Mouse (Mus musculus) neural tube, embryonic 11.5 days (tissue): Measurements from ENCODE around the gene Unc119b. TPM values are rescaled to one million over a fixed set of nuclear protein-coding genes. Genes with fewer than 3 reads are reported as not detected.
"Not testable (repeated sequence)": the region's sequence is repeated elsewhere in the genome, so short reads cannot be mapped to it uniquely, and the experiment has no call there.

Experiments
- ATAC-seq: fragments of 200-750 bp; cut with Nextera tagmentation; 2 replicates; pipeline ENCODE4 v1.8.0; 2017; ENCODE audit warnings: moderate number of reproducible peaks, mild to moderate bottlenecking, moderate TSS enrichment, moderate library complexity; ENCODE audit not compliant: insufficient read depth, low FRiP score, low TSS enrichment
- DNase-seq: peaks from one replicate; pipeline ENCODE4 v3.0.0-alpha.2; 2015; ENCODE audit warnings: low spot score
- H3K27ac ChIP-seq: fragments of 300-500 bp; sonication (generic); 2 replicates; pipeline ENCODE4 v1.5.1; 2014; ENCODE audit warnings: low read depth, mild to moderate bottlenecking, low read length
- H3K27me3 ChIP-seq: fragments of 300-500 bp; sonication (generic); 2 replicates; pipeline ENCODE4 v1.6.1; 2014; ENCODE audit warnings: mild to moderate bottlenecking, low read length, mixed read lengths; ENCODE audit not compliant: control insufficient read depth, insufficient read depth
- H3K36me3 ChIP-seq: fragments of 300-500 bp; sonication (generic); 2 replicates; pipeline ENCODE4 v1.6.1; 2014; ENCODE audit warnings: mild to moderate bottlenecking, low read length, moderate library complexity, mixed read lengths; ENCODE audit not compliant: control insufficient read depth, insufficient read depth
- H3K4me1 ChIP-seq: fragments of 300-500 bp; sonication (generic); 2 replicates; pipeline ENCODE4 v1.6.1; 2014; ENCODE audit warnings: low read length, mixed read lengths; ENCODE audit not compliant: control insufficient read depth, insufficient read depth
- H3K4me2 ChIP-seq: fragments of 300-500 bp; sonication (generic); 2 replicates; pipeline ENCODE4 v1.6.1; 2014; ENCODE audit warnings: low read depth, mild to moderate bottlenecking, moderate library complexity
- H3K4me3 ChIP-seq: fragments of 300-500 bp; sonication (generic); 2 replicates; pipeline ENCODE4 v1.5.1; 2014; ENCODE audit warnings: low read depth, low read length
- H3K9ac ChIP-seq: fragments of 300-500 bp; sonication (generic); 2 replicates; pipeline ENCODE4 v1.6.1; 2014; ENCODE audit warnings: mild to moderate bottlenecking, low read length
- H3K9me3 ChIP-seq: fragments of 300-500 bp; sonication (generic); 2 replicates; pipeline ENCODE4 v1.6.1; 2016; ENCODE audit warnings: low read length; ENCODE audit not compliant: control insufficient read depth
- WGBS: fragments of 180-500 bp; shearing (Covaris S2); extraction: QIAGEN DNeasy Blood & Tissue Kit; methylation state at CpG from one replicate; pipeline ENCODE4 v1.1.7; 2014; 5-methylcytosine and 5-hydroxymethylcytosine counted together
- polyA plus RNA-seq: library from polyadenylated mRNA; unstranded; fragments of >200 nt; fragmentation: Nextera tagmentation; extraction: Ambion mirVana; gene quantifications from 2 replicates; pipeline ENCODE4 v1.2.1, GENCODE M21; 2014

The Unc119b gene
- polyA plus RNA-seq, 1 experiment from 2014 or later, result 73.4 TPM

GRCm38 (mm10) chr5:115168641-115169415 is 34.1 kb upstream of the Unc119b start:
- no peaks in the 10 kb centered on the region for H3K9me3 ChIP-seq
- no peak overlapping the region for H3K9ac ChIP-seq
- no peak overlapping the region for H3K27ac ChIP-seq
- WGBS, result 44% methylated on average over 27 of the region's 27 CpGs
- no peak overlapping the region for H3K4me2 ChIP-seq
- H3K27me3 ChIP-seq, result no peaks in the 10 kb centered on the region
- DNase-seq (no peak), ATAC-seq (no peak)
- no peak overlapping the region for H3K4me3 ChIP-seq
- no peaks in the 10 kb centered on the region for H3K4me1 ChIP-seq
- no peaks in the 10 kb centered on the region for H3K36me3 ChIP-seq

GRCm38 (mm10) chr5:115167396-115167795 is 32.6 kb upstream of the Unc119b start:
- H3K27me3 ChIP-seq, result no peaks in the 10 kb centered on the region
- H3K36me3 ChIP-seq, result no peaks in the 10 kb centered on the region
- no peaks in the 10 kb centered on the region for H3K9me3 ChIP-seq
- no peak overlapping the region for H3K4me3 ChIP-seq
- H3K9ac ChIP-seq, result no peak overlapping the region
- H3K27ac ChIP-seq, result no peak overlapping the region
- ATAC-seq, result no peak
- no peak overlapping the region for H3K4me2 ChIP-seq
- 72% methylated on average over 6 of the region's 6 CpGs for WGBS
- no peak for DNase-seq
- H3K4me1 ChIP-seq, result no peaks in the 10 kb centered on the region

- no peak for ATAC-seq
- 79% methylated on average over 7 of the region's 7 CpGs for WGBS
Observed at GRCm38 (mm10) chr5:115166815-115167194, 32.0 kb upstream of the Unc119b start.

GRCm38 (mm10) chr5:115165895-115166814 is 31.4 kb upstream of the Unc119b start:
- Histone ChIP-seq H3K9me3 (no peaks in the 10 kb centered on the region), H3K27ac (no peak overlapping the region), H3K27me3 (no peaks in the 10 kb centered on the region), H3K4me2 (no peak overlapping the region), H3K4me3 (no peak overlapping the region), H3K36me3 (no peaks in the 10 kb centered on the region), H3K9ac (no peak overlapping the region), H3K4me1 (no peaks in the 10 kb centered on the region)
- ATAC-seq, result no peak
- 61% methylated on average over 11 of the region's 11 CpGs for WGBS
- DNase-seq, result no peak

More at GRCm38 (mm10) chr5:115166815-115167194, 32.0 kb upstream of the Unc119b start:
- no peak overlapping the region for H3K9ac ChIP-seq
- H3K4me2 ChIP-seq, result no peak overlapping the region
- no peak overlapping the region for H3K4me3 ChIP-seq
- no peak for DNase-seq
- H3K27me3 ChIP-seq, result no peaks in the 10 kb centered on the region
- H3K36me3 ChIP-seq, result no peaks in the 10 kb centered on the region
- no peaks in the 10 kb centered on the region for H3K9me3 ChIP-seq
- H3K4me1 ChIP-seq, result no peaks in the 10 kb centered on the region
- H3K27ac ChIP-seq, result no peak overlapping the region

- Histone ChIP-seq H3K27me3 (no peaks in the 10 kb centered on the region), H3K4me1 (no peaks in the 10 kb centered on the region), H3K9ac (no peak overlapping the region), H3K4me2 (no peak overlapping the region), H3K4me3 (no peak overlapping the region), H3K27ac (no peak overlapping the region), H3K9me3 (no peaks in the 10 kb centered on the region), H3K36me3 (no peaks in the 10 kb centered on the region)
- no peak for DNase-seq
- 56% methylated on average over 9 of the region's 9 CpGs for WGBS
- no peak for ATAC-seq
Observed at GRCm38 (mm10) chr5:115165351-115165750, 30.6 kb upstream of the Unc119b start.

GRCm38 (mm10) chr5:115164446-115164845 is 29.7 kb upstream of the Unc119b start:
- H3K36me3 ChIP-seq, H3K9ac ChIP-seq, H3K9me3 ChIP-seq, H3K4me2 ChIP-seq, H3K4me1 ChIP-seq, H3K27ac ChIP-seq, H3K4me3 ChIP-seq, DNase-seq, ATAC-seq, H3K27me3 ChIP-seq: not testable (repeated sequence)
- 84% methylated on average over 4 of the region's 4 CpGs for WGBS

GRCm38 (mm10) chr5:115163563-115163962 is 28.8 kb upstream of the Unc119b start:
- no peak for ATAC-seq
- 30% methylated on average over 8 of the region's 8 CpGs for WGBS
- no peak overlapping the region for H3K4me3 ChIP-seq

GRCm38 (mm10) chr5:115161940-115162279 is 27.1 kb upstream of the Unc119b start:
- no CpG with 5 or more reads among the region's 1 CpGs for WGBS
- H3K27me3 ChIP-seq, H3K4me1 ChIP-seq, H3K4me2 ChIP-seq, ATAC-seq, H3K27ac ChIP-seq, H3K9me3 ChIP-seq, H3K4me3 ChIP-seq, DNase-seq, H3K9ac ChIP-seq, H3K36me3 ChIP-seq: not testable (repeated sequence)

More at GRCm38 (mm10) chr5:115163563-115163962, 28.8 kb upstream of the Unc119b start:
- H3K27me3 ChIP-seq, result no peaks in the 10 kb centered on the region
- no peak overlapping the region for H3K9ac ChIP-seq
- H3K4me1 ChIP-seq, result 0 out of 2 replicates have a peak, but pooled peaks cover 2% of the 10 kb centered on the region
- DNase-seq, result peak; percentile 58
- H3K9me3 ChIP-seq, result no peaks in the 10 kb centered on the region
- H3K27ac ChIP-seq, result no peak overlapping the region
- H3K36me3 ChIP-seq, result no peaks in the 10 kb centered on the region
- H3K4me2 ChIP-seq, result no peak overlapping the region
